ENCODE assay signal across 9 mouse cellular contexts in genomic region chr2:26273611-26274010, GRCm38 (mm10). TPM values are rescaled to one million over a fixed set of nuclear protein-coding genes. Genes with fewer than 3 reads are reported as not detected.
A peak's percentile ranks its signal among the peaks of the same experiment; 100 is the strongest.
DNase-seq lines count a peak whose midpoint lies in the region; ATAC-seq and TF ChIP-seq lines count a peak whose summit lies in the region.
"Had no signal": no experiment of that assay in that cellular context is flagged by ENCODE, and none has a peak within 500 bp of the region (broad histone marks: within the 10 kb centered on the region; RNA-seq: fewer than 3 reads in every experiment).

No protein-coding gene starts in this region.

- peaks cover 6% of the 10 kb centered on the region; the same call in 1 of the 2 replicates for H3K4me1 ChIP-seq in kidney, embryonic 15.5 days
- H3K4me1 ChIP-seq in liver, embryonic 14.5 days (replicated peaks; ENCODE audit: control insufficient read depth in 2 of 2, insufficient read depth in 2 of 2, low read length in 1 of 2), result no peaks in the 10 kb centered on the region

- 0 out of 2 replicates have a peak, but pooled peaks have one; percentile 58 for ATAC-seq in kidney, embryonic 15.5 days (replicated peaks; ENCODE audit: low FRiP score)
- ATAC-seq in liver, embryonic 14.5 days (ENCODE audit: insufficient read depth), result no peak

- no peaks in the 10 kb centered on the region for H3K9me3 ChIP-seq in kidney, embryonic 15.5 days (replicated peaks)
- no peaks in the 10 kb centered on the region for H3K9me3 ChIP-seq in liver, embryonic 14.5 days (ENCODE audit: control insufficient read depth, low read length)

- H3K27me3 ChIP-seq in kidney, embryonic 15.5 days, result no peaks in the 10 kb centered on the region
- H3K27me3 ChIP-seq in liver, embryonic 14.5 days (ENCODE audit: control insufficient read depth, insufficient read depth, low read length), result no peaks in the 10 kb centered on the region

- peak; percentile 80 for TF ChIP-seq CTCF in liver, embryonic 14.5 days (IDR thresholded peaks at IDR 0.05; ENCODE audit: low read depth)

- no peak overlapping the region for H3K27ac ChIP-seq in kidney, embryonic 15.5 days
- H3K27ac ChIP-seq in liver, embryonic 14.5 days, result no peak overlapping the region

- H3K4me3 ChIP-seq in kidney, embryonic 15.5 days (replicated peaks), result no peak overlapping the region
- no peak overlapping the region for H3K4me3 ChIP-seq in liver, embryonic 14.5 days (ENCODE audit: insufficient read depth in 1 of 2, low read depth in 2 of 2, low read length in 2 of 2)
- H3K4me3 ChIP-seq: erythroblast, embryonic 14.5 days had no signal

- DNase-seq in 416B (ENCODE audit: low read depth) (peak; percentile 61), NIH3T3 (ENCODE audit: low read depth) (peak; percentile 88)
- DNase-seq in cerebellum, postnatal 36 days, result peak; percentile 69 to 82
- DNase-seq in heart, adult 8-10 months (ENCODE audit: low spot score), result peak; percentile 49
- peak; percentile 2 to 7 (median 5) for DNase-seq in liver, embryonic 14.5 days (ENCODE audit: low read depth in 3 of 3, low spot score in 3 of 3)
- DNase-seq in ovary, postnatal 36 days (ENCODE audit: low spot score), result peak; percentile 43
- DNase-seq in spleen, postnatal 36 days (ENCODE audit: low spot score in 2 of 2), result no peak

- H3K9ac ChIP-seq in kidney, embryonic 15.5 days, result no peak overlapping the region
- H3K9ac ChIP-seq in liver, embryonic 14.5 days (replicated peaks), result no peak overlapping the region

- WGBS in kidney, embryonic 15.5 days, result 23% methylated on average over 7 of the region's 7 CpGs
- WGBS in liver, embryonic 14.5 days (ENCODE audit: insufficient replicate concordance), result 15% methylated on average over 7 of the region's 7 CpGs

- no peak for TF ChIP-seq EP300 in liver, embryonic 14.5 days (IDR thresholded peaks at IDR 0.05; ENCODE audit: low read depth)

- no peak overlapping the region for H3K4me2 ChIP-seq in kidney, embryonic 15.5 days
- no peak overlapping the region for H3K4me2 ChIP-seq in liver, embryonic 14.5 days (ENCODE audit: low read depth)

- no peaks in the 10 kb centered on the region for H3K36me3 ChIP-seq in kidney, embryonic 15.5 days
- H3K36me3 ChIP-seq in liver, embryonic 14.5 days (replicated peaks; ENCODE audit: control insufficient read depth, insufficient read depth, low read depth), result no peaks in the 10 kb centered on the region

RNA-seq across cellular contexts. Expression of gene Ccdc187, which starts 20.7 kb away (rescaled TPM):
- under 1 TPM; 0.08 to 0.17 (median 0.14) TPM for total RNA-seq in heart, adult 8-10 months (2022)
- 0.04 TPM in 1 of 2 replicates, not detected in the other for polyA plus RNA-seq in kidney, embryonic 15.5 days (2015; fragmentation: Nextera tagmentation; extraction: Ambion mirVana)
- 0.05 and 0.06 TPM in 2 replicates for polyA plus RNA-seq in liver, embryonic 14.5 days (2012; rRNA removed)
- polyA plus RNA-seq in liver, embryonic 14.5 days (2014; fragmentation: Nextera tagmentation; extraction: Ambion mirVana), result 0.06 TPM in 1 of 2 replicates, not detected in the other

RNA-seq across cellular contexts. Expression of gene Qsox2, which starts 36.3 kb away (rescaled TPM):
- 10 to 100 TPM; 13.4 to 20.0 (median 15.9) TPM for total RNA-seq in heart, adult 8-10 months (2022)
- polyA plus RNA-seq in kidney, embryonic 15.5 days (2015; fragmentation: Nextera tagmentation; extraction: Ambion mirVana), result 17.5 and 19.6 TPM in 2 replicates
- 4.5 and 4.7 TPM in 2 replicates for polyA plus RNA-seq in liver, embryonic 14.5 days (2012; rRNA removed)
- 3.8 and 4.3 TPM in 2 replicates for polyA plus RNA-seq in liver, embryonic 14.5 days (2014; fragmentation: Nextera tagmentation; extraction: Ambion mirVana)

RNA-seq across cellular contexts. Expression of gene Gpsm1, which starts 41.7 kb away (rescaled TPM):
- 100 to 1,000 TPM; 188 to 246 (median 219) TPM for total RNA-seq in heart, adult 8-10 months (2022)
- polyA plus RNA-seq in kidney, embryonic 15.5 days (2015; fragmentation: Nextera tagmentation; extraction: Ambion mirVana), result 39.6 and 44.4 TPM in 2 replicates
- 2.3 and 2.4 TPM in 2 replicates for polyA plus RNA-seq in liver, embryonic 14.5 days (2012; rRNA removed)
- 1.1 and 1.6 TPM in 2 replicates for polyA plus RNA-seq in liver, embryonic 14.5 days (2014; fragmentation: Nextera tagmentation; extraction: Ambion mirVana)

Comparison
In these comparisons a context has a peak if more than half of its experiments do, and no peak if none do; other contexts are left out.
1. DNase-seq: peak in 416B (single experiment), NIH3T3 (single experiment), cerebellum, postnatal 36 days (2 of 2), heart, adult 8-10 months (single experiment), liver, embryonic 14.5 days (3 of 3) and ovary, postnatal 36 days (single experiment); none in spleen, postnatal 36 days (0 of 2).
2. RNA of gene Gpsm1, which starts 41.7 kb away (polyA plus RNA-seq): 39.6 to 44.4 TPM in kidney, embryonic 15.5 days; 1.1 to 2.4 TPM in liver, embryonic 14.5 days; every median in the first group is over 10 times any median in the second.